Mouse (Mus musculus) liver, adult (tissue): Measurements from ENCODE around the gene Srsf10.

ENCODE experiments used
- GATA4 ChIP-seq: IDR thresholded peaks from 2 replicates; pipeline ENCODE4 v1.6.1; 2014; ENCODE audit warnings: mild to moderate bottlenecking, low read length; ENCODE audit not compliant: insufficient replicate concordance

The Srsf10 gene

DNA sequence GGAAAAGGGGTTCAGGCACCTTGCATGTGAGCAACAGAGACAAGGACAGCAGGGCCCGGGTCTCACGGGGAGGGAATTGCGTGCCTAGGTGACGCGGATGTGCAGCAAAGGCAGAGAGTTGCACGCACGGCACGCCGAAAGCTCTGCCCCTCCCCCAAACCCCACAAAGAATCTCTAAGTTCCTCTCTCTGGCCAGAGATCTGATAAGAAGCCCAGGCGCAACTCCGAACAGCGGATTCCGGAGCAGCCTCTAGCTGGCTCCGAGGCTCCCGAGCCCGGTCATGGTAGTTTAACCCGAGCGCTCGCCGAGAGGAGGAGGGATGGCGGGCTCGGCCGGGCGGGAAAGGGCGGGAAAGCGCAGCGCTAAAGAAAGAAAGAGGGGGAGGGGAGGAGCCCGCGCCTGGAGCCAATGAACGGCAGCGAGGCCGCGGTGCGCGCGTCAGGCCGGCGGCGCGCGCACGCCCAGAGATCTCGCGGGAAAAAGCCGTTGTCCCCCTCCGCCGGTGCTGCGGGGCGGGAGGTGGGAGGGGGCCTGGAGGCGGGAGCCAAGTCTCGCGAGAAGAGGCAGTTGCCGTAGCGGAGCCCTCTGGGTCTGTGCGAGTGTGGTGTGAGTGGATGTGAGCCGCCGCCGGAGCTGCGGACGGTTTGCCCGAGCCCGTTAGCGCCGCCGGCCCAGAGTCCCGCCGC, at the start of gene Srsf10:
Gene Srsf10, plus strand, starts transcription at position 212 of the 687 bp plus-strand sequence.
- TF ChIP-seq GATA4 = peak; percentile 45; the same call in 1 of the 2 replicates

DNA sequence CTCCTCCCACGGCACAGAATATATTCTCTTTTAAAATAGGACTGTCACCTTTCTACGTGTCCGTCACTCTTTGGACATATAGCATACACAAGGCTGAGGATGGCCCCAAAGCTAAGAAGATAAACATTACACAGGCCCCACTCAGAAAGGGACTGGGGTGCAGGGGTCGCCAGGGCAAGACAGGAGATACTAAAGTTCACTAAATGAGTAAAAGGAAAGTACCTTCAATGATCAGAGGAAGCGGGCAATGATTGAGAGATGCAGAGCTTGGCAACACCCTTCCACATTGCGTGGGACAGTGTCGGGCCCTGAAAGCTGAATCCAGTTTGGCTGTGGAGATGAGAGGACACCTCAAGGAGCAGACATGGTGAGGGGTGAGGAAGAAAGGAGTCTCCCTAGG, 40.7 kb upstream of the Srsf10 start:
- TF ChIP-seq GATA4 = no peak

DNA sequence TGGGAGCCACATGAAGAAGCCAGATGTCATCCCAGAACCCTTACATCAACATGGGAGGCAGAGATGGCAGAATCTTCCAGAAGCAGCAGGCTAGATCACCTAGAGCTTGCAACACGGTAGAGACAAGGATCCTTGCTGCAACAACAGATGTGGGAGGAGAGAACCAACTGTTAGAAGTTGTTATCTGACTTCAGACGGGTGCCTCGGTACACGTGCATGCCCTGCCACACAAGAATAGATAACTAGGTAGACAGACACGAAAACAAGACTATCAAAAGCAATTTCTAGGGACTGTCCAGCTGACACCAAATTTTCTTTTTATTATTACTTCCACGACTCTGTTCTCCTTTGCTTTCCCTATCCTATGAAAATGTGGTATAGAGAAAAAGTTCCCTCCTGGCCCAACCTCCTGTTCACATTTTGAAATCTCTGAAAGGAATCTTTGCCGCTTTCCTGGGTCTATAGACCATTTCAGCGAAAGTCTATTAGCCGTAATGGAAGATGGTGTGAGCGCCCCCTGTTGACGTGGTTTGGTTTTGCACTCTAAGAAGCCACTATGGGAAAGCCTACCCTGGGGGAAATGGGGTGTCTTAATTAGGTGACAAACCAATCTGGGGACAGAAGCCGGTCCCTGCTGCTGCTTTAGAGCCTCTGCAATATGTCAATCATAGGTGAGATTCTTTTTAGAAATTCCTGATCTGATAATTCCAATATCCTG, 38.5 kb upstream of the Srsf10 start:
- TF ChIP-seq GATA4 = no peak

DNA sequence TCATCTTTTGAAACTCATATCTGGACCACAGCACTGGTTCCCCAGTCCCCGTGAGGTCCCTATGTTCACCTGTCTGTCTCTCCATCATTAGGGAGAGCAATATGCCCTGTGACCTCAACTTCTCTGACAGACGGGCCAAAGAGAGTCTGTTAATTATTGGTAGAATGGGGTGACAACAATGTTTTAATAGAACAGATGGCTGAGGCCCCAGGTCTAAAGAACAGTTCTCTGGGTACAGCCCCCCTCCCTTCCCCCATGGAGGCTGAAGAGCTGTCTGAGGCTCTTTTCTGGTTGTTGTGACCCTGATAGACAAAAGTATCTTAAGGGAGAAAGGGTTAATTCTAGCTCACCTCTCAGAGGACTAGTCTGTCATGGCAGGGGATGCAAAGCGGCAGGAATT, 37.2 kb upstream of the Srsf10 start:
- no peak for TF ChIP-seq GATA4

DNA sequence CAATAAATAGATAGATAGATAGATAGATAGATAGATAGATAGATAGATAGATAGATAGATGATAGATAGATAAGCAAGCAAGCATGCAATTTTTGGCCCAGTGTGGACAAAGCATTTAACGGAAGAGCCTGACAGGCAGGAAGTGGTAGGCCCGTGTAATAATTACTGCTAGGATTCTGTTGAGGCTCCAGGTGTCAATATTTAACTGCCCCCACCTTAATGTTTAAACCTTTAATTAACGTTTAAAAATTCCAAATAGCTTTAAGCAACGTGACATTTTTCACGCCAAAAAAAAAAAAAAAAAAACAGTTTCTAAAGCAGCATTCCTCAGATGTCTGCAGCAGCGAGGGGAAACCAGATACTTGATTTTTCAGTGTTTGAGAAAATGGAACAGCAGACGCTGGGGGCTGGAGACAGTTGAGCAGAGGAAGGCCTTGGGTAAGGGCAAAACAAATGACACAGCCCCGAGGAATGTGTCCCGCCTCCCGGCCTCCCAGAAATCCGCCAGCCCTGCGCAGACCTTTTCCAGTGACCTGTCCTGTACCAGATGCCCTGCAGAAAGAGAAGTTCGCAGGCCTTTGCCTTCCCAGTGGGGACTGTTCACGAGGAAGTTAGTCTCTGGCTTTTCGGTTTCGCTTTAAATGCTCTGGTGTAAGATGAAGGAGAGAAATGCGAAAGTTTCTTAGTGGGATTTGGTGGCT, 35.6 kb upstream of the Srsf10 start:
- no peak for TF ChIP-seq GATA4

DNA sequence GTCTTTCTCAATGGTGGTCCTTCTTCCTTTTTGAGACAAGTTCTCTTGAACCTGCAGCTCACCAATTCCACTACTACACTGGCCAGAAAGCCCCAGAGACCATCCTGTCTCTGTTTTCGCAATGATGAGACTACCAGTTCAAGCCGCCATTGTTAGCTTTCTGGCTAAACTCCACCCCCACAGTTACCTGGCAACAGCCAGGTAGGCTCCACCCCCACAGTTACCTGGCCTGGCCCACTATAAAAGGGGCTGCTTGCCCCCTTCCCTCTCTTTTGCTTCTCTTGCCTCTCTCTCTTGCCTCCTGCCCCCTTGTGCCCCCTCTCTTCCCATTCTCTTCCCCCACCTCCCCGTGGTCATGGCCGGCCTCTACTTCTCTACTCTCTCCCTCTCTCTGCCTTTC, 33.8 kb upstream of the Srsf10 start:
- TF ChIP-seq GATA4 = no peak

DNA sequence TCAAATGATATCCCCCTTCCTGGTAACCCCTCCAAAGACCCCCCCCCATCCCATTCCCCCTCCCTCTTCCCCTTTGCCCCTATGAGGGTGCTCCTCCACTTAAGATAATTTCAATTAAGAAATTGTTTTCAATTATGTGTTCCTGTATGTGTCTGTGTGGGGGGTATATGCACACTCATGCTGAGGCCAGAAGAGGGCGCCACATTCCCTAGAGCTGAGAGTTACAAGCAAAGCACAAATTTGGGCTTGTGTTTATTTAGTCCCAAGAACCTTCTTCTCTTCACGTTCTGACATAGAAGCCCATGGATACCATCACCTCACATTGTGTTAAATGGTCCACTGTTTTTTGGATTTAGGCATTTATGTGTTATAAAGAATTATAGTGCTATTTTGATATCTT, 32.2 kb upstream of the Srsf10 start:
- TF ChIP-seq GATA4 = no peak

DNA sequence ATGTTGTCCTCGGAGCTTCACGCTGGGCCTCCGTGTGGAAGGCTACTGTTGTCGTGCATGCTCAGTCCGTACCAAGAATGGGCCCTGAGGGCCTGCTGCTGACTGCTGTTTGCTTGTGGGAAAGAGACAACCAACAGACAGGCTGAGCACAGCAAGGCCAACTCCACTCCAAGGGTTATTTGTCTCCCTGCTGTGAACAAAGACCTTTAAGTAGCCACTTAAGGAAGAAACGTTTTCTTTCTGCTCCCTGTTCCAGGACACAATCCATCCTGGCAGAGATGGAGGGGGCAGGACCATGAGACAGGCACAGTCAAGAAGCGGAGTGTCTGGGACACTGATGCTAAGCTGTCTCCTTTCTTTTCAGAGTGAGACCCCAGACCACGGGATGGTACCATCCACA, 31.3 kb upstream of the Srsf10 start:
- no peak for TF ChIP-seq GATA4

DNA sequence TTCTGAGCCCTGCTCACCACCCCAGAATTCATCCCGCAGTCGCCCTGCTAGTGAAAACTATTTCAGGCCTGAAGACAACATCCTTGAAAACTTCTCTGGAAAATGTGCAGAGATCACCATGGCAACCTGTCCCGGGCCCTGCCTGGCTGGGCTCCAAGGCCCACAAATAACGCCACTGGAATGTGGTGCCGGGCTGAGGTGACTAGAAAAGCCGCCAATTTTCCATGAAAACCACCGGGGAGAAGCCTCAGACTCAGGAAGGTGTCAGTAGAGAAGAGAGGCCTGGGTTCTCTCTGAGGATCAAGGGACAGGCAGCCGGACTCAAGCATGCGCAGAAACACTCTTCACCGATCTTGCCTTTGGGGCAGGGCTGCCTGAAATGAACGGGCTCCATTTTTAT, 27.1 kb upstream of the Srsf10 start:
- TF ChIP-seq GATA4 = no peak

DNA sequence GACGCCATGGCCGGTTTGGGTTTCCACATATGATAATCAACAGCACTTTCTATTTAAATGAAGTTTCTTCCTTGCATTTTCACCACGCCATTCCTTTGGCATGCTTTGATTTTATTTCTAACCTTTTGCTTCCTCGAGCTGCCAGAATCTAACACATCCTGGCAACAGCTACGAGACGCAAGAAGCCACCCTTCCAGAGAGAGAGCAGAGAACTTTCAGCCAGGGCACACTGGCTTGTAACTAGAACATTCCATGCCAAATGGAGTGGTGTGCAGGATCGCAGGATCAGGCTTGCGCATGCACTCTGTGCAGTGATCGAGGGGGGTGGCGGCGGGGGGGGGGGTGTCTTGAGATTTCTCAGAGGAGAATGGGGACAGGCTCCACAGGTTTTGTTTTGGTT, 23.5 kb upstream of the Srsf10 start:
- TF ChIP-seq GATA4 = no peak

DNA sequence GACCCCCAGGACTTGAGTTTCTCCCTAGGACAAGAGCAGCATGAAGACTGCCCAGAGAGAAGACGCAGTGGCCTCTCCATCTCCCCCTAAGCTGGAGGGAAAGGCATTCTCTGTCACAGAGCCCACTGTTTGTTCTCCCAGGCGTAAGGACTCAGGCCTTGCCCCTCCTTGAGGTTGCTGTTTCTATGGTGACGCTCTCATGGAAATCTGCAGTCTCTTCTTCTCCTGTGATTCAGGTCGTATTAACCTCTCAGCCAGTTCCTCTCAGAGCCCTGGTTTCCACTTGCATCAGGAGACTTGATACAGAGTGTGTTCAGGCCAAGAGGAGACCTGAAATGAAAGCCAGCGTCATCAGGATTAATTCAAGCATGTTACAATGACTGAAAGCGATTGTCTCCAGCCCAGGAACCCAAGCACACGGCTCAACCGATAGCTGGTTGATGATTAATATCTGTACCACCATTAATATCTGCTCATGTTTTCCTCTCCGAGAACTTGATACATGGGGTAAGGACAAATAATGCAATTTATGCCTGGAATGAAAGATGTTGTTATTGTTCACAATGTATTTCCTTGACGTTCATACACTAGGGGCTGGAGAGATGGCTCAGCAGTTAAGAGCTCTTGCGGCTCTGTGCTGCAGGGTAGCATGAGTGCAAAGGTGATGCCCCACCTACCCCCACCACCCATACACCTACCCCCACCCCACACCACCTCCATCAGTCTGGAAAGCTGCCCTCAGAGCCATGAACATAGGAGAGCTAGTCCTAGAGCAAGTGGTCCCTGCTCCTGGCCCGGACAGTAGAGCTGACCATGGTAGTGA, 22.0 kb upstream of the Srsf10 start:
- no peak for TF ChIP-seq GATA4

DNA sequence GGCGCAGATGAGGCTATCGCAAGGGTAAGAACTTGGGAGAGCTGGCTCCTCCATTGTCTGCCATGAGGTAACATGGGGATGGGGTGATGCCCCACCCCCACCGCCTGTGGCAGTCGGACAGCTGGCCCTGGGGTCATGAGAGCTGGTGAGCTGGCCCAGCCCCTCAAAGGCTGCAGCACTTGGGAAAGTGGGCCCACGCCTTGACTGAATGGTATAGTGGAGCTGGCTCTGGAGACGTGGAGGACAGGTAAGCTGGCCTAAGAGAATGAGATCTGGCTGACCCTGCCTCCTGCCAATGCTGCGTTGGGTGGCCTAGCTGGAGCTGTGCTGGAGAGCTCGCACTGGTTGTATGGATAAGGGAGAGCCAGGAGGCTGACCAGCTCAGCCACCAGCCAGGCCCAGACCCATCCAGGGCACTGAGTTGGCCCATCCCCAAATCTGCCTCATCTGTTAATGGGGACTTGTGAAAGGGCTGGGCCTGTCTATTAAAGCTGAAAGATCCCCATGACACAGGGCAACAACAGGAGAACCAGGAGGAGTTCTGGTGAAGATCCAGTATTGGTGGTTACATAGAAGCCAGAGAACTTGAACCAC, 21.3 kb upstream of the Srsf10 start:
- TF ChIP-seq GATA4 = no peak

DNA sequence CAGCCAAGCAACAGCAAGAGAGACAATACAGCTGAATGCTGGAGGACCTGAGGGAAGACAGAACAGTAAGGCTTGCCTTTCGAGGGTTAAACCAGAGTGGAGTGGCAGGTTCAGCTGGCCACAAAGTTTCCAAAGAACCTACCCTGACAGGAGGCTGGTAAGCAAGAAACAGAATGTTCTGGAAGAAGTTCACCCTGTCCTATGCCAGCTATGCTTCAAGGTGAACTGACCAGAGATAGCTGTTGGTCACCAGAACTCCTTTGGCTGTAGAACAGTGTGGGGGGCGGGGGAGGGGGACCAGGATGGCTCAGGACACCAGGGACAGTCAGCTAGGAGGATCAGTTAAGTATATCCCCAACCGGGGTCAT, 16.6 kb upstream of the Srsf10 start:
- TF ChIP-seq GATA4 = no peak

DNA sequence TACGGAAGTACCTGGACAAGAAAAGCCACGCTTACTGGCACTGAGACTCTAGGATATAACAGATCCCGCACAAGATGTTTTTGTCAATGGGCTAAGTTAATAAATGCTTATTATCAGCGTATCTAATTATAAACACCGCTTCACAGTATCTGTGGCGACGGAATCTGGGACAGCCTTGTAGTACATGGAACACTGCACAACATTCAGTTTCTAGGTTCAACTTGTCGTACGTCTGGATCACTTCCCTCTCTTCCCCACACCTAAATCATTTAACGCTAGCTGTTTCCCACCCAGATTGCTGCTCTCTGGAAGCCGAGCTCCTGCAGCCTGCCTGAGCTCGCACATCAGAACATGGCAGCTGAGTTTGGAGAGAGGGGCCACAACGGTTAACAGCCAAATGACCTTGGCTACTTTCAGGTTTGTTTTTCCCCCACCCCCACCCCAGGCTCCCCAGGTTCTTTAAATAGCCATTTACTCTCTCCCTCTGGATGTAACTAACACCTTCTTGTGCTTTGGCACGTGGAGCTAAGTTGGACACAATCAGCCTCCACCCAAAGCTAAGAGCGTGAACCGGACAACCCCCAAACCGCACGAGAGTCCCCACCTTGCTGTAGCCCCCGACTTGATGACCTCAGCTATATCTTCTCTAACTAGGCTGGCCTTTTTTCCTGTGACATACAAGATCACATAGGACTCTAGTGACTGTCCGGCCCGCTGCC, 16.1 kb upstream of the Srsf10 start:
- TF ChIP-seq GATA4 = no peak
